Mouse (Mus musculus): ENCODE results near the gene Mif4gd. TPM values are rescaled to one million over a fixed set of nuclear protein-coding genes. Genes with fewer than 3 reads are reported as not detected.

The Mif4gd gene
- total RNA-seq, 2 experiments from 2014 or later = 37.6 to 38.8 TPM

- DNase-seq = no peak
- intact Hi-C loops (cut with DNase I) = no loop called here
Measured at GRCm38 (mm10) chr11:115635041-115635440, 22.3 kb upstream of the Mif4gd start.

DNA sequence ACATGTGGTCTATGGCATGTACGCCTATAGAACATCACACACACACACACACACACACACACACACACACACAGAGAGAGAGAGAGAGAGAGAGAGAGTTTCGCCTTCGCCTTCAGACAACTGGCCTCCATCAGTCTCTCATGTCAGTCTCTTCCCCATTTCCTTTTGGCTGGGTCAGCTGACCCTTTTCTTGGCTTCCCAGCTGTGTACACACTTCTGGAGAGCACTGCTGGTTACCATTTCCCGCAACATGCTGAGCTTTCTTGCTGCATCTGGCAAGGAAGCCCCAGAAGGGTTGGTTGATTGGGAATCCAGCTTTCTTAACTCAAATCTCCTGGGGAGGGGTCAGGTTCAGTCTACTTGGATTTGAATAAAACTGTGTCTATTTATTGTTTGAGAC, 21.3 kb upstream of the Mif4gd start:
- intact Hi-C loops (cut with DNase I) = no loop called here

GRCm38 (mm10) chr11:115632862-115633261, 20.1 kb upstream of the Mif4gd start:
- intact Hi-C loops (cut with DNase I) = no loop called here
- DNase-seq = no peak

More for the DNA sequence above, 21.3 kb upstream of the Mif4gd start:
- DNase-seq = peak; percentile 30 to 40

- no peak for DNase-seq
- intact Hi-C loops (cut with DNase I) = no loop called here
Measured at GRCm38 (mm10) chr11:115632247-115632646, 19.5 kb upstream of the Mif4gd start.

DNA sequence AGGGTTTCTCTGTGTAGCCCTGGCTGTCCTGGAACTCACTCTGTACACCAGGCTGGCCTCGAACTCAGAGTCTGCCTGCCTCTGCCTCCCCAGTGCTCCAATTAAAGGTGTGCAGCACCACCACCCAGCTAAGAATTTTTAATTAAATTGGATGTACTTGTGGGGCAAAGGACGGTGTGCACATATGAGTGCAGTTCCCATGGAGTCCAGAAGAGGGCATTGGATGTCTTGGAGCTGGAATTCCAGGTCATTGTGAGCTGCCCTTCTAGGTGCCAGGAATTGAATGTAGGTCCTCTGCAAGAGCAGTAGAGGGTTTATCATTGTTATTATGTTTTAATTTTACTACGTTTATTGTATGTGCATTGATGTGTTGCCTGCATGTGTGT, 18.7 kb upstream of the Mif4gd start:
- peak; percentile 49 to 68 for DNase-seq
- intact Hi-C loops (cut with DNase I) = loop anchor here (2.0 kb wide), 1 partner anchor 183 kb away; the partner anchor contains the start of gene Tsen54

DNA sequence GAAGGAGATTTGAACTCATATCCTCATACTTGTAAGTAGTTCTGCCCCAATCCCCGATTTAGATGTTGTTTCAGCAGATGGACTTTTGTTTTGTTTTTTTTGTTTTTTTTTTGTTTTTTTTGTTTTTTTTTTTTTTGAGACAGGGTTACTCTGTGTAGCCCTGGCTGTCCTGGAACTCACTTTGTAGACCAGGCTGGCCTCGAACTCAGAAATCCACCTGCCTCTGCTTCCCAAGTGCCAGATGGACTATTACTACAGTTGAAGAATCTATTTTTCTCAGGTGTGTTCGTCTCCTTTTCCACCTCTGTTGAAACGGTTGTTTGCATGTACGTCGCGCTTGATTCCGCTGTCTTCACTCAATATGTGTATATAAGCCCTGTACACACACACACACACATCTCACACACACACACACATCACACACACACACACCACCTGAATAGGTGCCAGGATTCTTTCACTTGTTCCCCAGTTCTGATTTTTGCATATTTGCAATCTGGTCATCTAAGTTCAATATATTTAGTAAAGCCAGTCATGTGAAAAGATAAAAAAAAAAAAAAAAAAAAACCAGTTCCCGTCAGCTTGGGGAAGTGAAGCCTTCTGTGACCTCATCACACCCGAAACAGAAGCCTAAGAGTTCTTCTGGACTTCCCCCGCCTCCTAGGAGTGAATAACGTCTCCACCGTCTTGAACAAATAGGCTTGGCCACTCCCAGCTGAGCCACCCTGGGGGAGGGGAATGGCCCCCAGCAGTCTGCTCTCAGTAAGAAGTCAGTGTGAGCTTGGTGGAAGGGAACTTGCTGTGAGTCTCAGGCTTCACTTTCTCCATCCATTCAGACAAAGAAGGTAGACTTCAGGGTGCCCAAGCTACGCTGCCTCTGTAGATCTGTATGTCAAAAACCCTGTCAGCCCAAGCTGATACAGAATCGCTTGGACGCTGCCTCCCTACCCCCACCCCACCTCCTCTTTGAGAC, 18.0 kb upstream of the Mif4gd start:
- intact Hi-C loops (cut with DNase I) = loop anchor here (2.0 kb wide), 1 partner anchor 184 kb away; the partner anchor contains the start of gene Tsen54
- DNase-seq = peak; percentile 42

GRCm38 (mm10) chr11:115629734-115630531, 17.2 kb upstream of the Mif4gd start:
- intact Hi-C loops (cut with DNase I) = loop anchor here (2.0 kb wide), 1 partner anchor 185 kb away; the partner anchor contains the start of gene Tsen54
- DNase-seq = no peak

GRCm38 (mm10) chr11:115628465-115629101, 15.8 kb upstream of the Mif4gd start:
- no peak for DNase-seq
- intact Hi-C loops (cut with DNase I) = no loop called here

GRCm38 (mm10) chr11:115627705-115628464, 15.1 kb upstream of the Mif4gd start, which contains the start of gene Slc25a19:
Slc25a19 (minus strand) TSS chr11:115628295.
- DNase-seq = peak; percentile 99 to 100
- intact Hi-C loops (cut with DNase I) = no loop called here

DNA sequence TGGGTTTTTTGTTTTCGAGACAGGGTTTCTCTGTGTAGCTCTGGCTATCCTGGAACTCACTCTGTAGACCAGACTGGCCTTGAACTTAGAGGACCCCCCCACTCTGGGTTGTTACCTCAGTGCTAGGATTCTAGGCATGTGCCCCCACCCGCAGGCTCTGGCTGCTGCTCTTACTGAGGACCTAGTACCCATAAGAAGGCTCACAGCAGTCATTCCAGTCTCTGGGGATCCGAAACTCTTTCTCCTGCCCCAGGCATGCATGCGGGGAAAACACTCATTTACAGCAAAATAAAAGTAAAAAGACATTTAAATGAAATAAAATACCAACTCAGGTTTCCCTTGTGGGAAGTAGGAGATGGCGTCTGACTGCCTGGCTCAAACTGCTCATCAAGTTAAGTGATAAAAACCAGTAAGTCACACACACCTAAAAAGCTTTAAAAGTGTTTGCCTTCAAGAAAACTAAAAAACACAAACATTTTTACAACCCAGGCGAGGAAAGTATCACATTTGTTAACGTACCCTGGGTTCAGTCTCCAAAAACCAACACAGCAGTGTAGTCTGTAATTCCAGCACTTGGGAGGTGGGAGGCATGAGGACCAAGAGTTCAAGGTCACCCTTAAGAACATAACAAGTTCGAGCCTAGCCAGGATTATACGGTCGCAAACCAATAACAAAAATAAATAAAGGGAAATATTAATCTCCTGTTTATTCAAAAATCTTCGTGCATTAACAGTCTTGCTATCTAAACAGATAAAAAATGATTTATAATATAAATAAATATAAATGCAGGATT, 14.3 kb upstream of the Mif4gd start:
- intact Hi-C loops (cut with DNase I) = no loop called here
- no peak for DNase-seq

DNA sequence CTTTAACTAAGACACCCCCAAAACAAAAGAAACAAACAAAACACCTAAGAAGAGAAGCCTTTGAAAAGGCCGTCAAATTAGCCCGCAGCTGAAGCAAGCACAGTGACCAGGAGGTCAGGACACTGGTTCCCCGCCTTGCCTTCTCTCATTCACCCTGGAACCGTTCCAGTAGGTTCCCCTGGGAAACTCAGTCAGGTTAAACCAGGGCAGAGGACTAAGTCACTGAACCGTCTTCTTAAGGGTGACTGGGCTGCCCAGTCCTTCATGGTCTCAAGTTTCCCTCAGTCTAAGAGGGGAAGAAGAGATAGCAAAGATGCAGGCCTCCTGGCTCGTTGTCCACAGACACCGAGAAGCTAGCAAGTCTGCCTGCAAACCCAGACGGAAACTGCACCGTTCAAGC, 13.1 kb upstream of the Mif4gd start:
- DNase-seq = no peak
- intact Hi-C loops (cut with DNase I) = no loop called here

- no peak for DNase-seq
- intact Hi-C loops (cut with DNase I) = no loop called here
Measured at GRCm38 (mm10) chr11:115623487-115624070, 10.8 kb upstream of the Mif4gd start.

GRCm38 (mm10) chr11:115619949-115620348, 7.2 kb upstream of the Mif4gd start:
- intact Hi-C loops (cut with DNase I) = no loop called here
- no peak for DNase-seq

DNA sequence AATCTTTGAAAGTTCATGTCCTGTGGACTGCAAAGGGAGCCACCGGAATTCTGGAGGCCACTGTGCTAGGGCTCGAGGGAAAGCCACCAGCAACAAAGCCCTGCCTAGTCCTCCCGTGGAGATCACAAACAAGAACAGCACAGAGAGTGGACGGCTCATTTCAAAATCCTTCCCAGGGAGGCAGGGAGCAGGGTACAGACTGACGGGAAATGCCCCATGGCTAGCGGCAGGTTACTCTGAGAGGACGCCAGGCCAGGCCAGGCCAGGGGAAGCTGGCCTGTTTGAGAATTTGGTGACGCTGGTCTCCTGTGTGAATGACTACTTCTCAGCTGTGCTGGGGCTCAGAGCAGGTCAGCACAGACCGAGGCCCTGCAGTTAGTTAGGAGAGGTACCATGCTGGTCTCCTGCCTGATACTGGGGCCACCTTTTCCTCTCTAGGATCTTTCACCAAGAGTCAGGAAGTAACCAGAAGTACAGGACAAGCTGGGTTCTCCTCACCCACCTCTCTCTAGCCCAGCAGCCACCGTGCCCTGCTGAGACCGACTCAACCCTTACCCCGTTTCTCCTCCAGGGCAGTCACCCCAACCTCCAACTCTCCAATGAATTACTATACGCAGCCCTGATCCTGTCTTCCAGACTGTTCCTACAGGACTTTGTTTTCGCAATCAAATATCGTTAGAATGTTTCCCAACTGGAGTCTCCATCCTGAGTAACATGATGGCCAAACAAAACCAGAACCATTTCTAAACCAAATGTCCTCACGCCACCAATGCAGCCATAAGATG, 6.2 kb upstream of the Mif4gd start:
- intact Hi-C loops (cut with DNase I) = no loop called here
- no peak for DNase-seq

DNA sequence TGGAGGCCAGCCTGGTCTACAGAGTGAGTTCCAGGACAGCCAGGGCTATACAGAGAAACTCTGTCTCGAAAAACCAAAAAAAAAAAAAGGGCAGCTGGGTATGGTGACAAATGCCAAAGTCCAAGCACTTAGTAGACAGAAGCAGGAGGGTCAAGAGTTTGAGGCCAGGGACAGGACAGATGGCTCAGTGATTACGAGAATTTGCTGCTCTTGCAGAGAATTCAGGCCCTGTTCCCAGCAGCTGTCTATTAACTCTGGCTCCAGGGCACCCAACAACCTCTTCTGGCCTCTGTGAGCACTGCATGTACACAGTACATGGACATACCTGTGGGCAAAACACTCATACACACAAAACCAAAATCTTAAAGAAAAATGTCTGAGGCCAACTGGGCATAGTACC, 5.2 kb upstream of the Mif4gd start:
- DNase-seq = no peak
- intact Hi-C loops (cut with DNase I) = no loop called here

DNA sequence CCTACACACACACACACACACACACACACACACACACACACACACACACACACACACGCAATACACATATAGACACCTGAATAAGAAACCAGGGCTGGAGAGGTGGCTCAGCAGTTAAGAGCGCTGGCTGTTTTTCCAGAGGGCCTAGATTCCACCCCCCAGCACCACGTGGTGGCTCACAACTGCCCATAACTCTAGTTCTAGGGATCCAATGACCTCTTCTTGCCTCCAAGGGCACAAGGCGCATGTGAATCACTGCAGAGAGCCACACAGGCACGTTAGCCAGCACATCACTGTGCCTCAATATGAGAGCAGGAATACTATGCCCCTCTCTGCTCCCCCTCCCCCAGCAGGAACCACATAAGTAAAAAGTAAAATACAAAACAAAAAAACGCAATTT, 4.1 kb upstream of the Mif4gd start:
- intact Hi-C loops (cut with DNase I) = no loop called here
- DNase-seq = no peak

DNA sequence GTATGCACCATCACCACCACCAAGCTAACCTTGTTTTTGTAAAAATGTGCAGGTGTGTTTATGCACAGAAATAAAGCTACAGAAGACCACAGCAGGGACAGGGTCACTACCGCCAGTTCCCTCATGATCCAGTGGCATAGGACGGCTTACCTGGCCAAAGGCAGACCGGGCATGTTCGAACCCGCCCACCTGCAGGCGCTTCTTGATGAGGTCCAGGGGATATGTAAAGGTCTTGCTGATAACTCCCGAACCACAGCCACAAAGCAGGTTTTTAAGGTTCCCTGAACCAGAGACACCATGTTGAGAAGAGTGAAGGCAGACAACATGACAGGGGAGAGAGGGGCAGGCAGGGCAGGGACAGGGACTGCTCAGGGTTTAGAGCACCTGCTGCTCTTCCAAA, 3.6 kb upstream of the Mif4gd start:
- intact Hi-C loops (cut with DNase I) = no loop called here
- no peak for DNase-seq

GRCm38 (mm10) chr11:115615875-115616274, 3.1 kb upstream of the Mif4gd start:
- peak in 1 of 2 experiments; percentile 33 for DNase-seq
- intact Hi-C loops (cut with DNase I) = no loop called here
